Mouse (Mus musculus) testis, adult 2 months (tissue): ENCODE data around the gene Neurl2.

Source experiments
- CTCF ChIP-seq: fragments of 200-500 bp; IDR thresholded peaks from 2 replicates; pipeline ENCODE4 v1.5.1; 2012; ENCODE audit warnings: low read depth, mild to moderate bottlenecking, inconsistent platforms, low read length, moderate library complexity; ENCODE audit not compliant: control insufficient read depth, insufficient read depth, insufficient replicate concordance
- POLR2A ChIP-seq: fragments of 200-500 bp; IDR thresholded peaks from 2 replicates; pipeline ENCODE4 v1.6.1; 2012; ENCODE audit warnings: low read depth, mild to moderate bottlenecking, inconsistent platforms, low read length, moderate library complexity; ENCODE audit not compliant: control insufficient read depth

DNA sequence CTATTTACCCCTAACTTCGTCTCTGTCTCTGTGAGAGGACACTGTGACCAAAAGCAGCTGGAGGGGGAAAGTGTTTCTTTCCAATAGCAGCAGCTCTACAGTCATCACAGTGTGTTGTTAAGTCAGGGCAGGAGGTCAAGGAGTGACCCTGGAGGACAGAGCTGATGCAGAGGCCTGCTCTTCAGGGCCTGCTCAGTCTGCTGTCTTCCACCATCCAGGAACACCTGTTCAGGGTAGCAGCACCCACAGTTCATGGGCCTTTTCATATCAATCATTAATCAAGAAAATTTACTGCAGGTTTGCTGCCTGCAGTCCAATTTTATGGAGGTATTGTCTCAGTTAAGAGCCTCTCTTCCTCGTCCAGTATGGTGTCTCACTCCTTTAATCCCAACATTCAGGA lies 19.7 kb downstream of the Neurl2 start:
- no peak for TF ChIP-seq POLR2A
- no peak for TF ChIP-seq CTCF
